Mouse (Mus musculus) hematopoietic stem cell, adult 5-6 weeks (primary cell): Measurements from ENCODE around the gene Hist1h2aa. TPM values are rescaled to one million over a fixed set of nuclear protein-coding genes. Genes with fewer than 3 reads are reported as not detected.

Source experiments
- ATAC-seq, 2 experiments: fragments of 125-278 bp in 1 of 2; replicated peaks in 1 of 2; 2 replicates each; pipeline ENCODE4 v1.8.0; 2016 to 2017; ENCODE audit warnings: inconsistent platforms in 2 of 2, mild to moderate bottlenecking in 2 of 2, moderate number of reproducible peaks in 2 of 2, low read depth in 1 of 2, moderate TSS enrichment in 1 of 2; ENCODE audit not compliant: low FRiP score in 2 of 2, poor library complexity in 2 of 2, severe bottlenecking in 2 of 2, insufficient read depth in 1 of 2, low TSS enrichment in 1 of 2
- total RNA-seq: library from RNA; stranded (forward); fragments of 172-1452, 232-1000 nt; gene quantifications from 2 replicates; pipeline ENCODE4 v1.2.3, GENCODE M21; 2017

Hist1h2aa gene
- total RNA-seq, 1 experiment from 2014 or later, result not detected

DNA sequence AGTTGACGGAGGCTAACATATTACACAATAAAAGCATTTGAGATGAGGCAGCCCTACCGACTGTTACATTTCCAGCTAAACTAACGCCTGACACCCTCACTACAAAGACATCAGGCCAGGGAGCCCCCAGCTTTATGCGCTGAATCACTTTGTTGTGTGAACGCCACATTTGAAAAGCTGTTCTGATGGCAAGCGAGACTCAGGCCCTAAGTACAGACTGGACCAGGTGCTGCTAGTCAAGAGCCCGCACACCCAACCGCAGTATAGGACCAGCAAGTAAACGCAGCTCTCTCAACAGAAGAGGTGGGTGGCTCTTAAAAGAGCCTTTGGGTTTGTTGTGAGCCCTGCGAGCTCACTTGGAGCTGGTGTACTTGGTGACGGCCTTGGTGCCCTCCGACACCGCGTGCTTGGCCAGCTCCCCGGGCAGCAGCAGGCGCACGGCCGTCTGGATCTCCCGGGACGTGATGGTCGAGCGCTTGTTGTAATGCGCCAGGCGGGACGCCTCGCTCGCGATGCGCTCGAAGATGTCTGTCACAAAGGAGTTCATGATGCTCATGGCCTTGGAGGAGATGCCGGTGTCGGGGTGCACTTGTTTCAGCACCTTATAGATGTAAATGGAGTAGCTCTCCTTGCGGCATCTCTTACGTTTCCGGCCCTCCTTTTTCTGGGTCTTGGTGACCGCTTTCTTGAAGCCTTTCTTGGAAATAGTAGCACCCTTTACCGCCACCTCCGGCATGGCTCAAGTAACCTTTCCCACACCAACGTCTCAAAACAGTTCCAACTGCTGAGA is 646 bp upstream of the Hist1h2aa start, which contains the start of gene Hist1h2ba:
Gene Hist1h2ba, minus strand, starts transcription at position 736 of the 790 bp plus-strand sequence.
- no peak for ATAC-seq

GRCm38 (mm10) chr13:23938699-23939098 is 4.4 kb downstream of the Hist1h2aa start:
- ATAC-seq, result no peak

DNA sequence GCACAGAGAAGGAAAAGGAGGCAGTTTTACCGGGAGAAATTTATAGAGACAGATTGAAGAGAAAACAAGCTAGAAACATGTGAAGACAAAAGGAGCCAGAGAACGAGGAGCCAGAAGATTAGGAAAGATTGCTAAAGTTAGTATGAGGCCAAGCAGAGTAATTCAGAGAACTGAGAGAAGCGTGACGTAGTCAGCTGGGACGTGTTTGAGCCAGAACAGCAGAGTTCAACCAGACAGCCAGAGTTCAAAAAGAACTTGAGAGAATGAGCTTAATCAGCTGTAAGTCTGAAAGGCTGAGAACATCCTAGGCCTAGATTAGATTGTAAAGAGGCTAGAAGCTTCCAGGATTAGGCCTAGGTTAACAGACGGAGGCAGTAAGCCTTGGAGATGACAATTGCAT is 6.0 kb downstream of the Hist1h2aa start:
- ATAC-seq, result no peak

- ATAC-seq, result no peak
These were observed 8.6 kb downstream of the Hist1h2aa start for GRCm38 (mm10) chr13:23942861-23943260.

DNA sequence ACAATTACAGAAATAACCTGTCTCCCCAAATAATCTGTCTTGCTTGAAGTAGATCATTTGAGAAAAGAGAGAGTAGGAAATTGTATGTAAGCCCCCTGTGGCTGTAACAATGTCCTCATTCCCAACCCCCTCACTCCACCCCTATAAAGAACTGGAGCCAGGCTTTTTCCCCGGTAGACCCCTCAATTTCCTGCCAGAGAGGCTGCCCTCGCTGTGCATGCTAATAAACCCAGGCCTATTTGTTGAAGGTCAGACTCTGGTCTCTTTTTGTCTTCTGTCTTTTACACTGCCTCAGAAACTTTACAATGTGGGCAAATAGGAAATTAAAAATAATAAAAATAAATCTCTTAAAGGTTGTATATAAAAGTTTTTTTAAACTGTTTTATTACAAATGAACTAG is 12.0 kb downstream of the Hist1h2aa start:
- no peak for ATAC-seq

DNA sequence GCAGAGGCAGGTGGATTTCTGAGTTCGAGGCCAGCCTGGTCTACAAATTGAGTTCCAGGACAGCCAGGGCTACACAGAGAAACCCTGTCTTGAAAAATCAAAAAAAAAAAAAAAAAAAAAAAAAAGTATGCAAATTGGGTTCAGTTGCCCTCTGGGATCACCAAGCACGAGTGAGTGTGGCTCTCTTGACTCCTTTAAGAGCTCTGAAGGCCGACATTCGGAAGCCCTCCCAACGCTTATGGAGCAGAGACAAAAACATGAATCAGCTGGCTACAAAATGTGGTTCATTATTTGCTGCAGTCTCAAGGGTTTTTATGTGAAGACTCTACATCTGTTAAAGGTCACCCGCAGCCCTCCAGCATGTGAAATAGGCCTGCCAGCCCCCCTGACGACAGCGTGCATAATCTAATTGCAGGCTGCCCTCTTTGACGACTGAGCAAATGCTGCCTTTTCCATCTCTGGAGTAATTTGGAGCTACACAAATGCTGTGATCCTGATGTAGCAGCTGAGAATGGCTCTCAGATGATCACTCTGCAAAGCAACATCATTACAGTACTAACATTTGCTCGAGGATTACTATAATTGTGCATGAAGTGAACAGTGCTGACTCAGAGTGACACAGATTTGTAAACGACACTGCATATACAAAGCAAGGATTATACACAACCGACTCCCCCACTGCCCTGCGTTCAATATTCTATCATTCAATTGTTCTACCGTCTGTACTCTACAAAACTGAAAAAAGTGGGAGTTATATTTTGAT is 15.4 kb downstream of the Hist1h2aa start:
- no peak for ATAC-seq

- 0 out of 4 replicates have a peak, but pooled peaks of 1 of the 2 experiments have one; percentile 37 for ATAC-seq
These were observed 16.7 kb downstream of the Hist1h2aa start for GRCm38 (mm10) chr13:23950928-23951327.

- no peak for ATAC-seq
These were observed 25.5 kb downstream of the Hist1h2aa start for GRCm38 (mm10) chr13:23959776-23960175.

DNA sequence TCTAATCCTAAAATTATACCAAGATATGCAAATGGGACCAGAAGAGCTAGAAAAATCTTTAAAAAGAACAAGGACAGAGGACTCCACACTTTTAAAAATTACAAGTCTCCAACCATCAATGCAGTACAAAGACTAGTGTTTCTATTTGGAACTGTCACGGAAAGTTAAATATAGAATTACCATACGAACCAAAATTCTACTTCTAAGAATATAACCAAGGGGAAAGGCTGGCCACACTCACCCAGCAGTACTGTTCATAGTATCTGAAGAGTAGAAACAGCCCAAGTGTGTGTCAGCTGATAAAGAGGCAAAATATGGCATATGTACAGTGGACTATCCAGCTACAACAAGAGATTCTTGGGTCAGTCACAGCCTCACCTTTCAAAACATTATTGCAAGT is 30.6 kb downstream of the Hist1h2aa start:
- ATAC-seq, result no peak

- no peak for ATAC-seq
These were observed 37.6 kb downstream of the Hist1h2aa start for GRCm38 (mm10) chr13:23971870-23972269.

GRCm38 (mm10) chr13:23972271-23972670 is 38.0 kb downstream of the Hist1h2aa start:
- ATAC-seq, result no peak

Other genes with a start within 250 kb of the Hist1h2aa start
- gene Hist1h1t, start 238.6 kb upstream of the Hist1h2aa start, total RNA-seq, result not detected in 2 replicates
- 140 and 291 TPM in 2 replicates for gene Hist1h4c, start 236.0 kb upstream of the Hist1h2aa start, total RNA-seq
- gene Hfe, start 223.6 kb upstream of the Hist1h2aa start, total RNA-seq, result 3.1 TPM in 2 replicates
- 345 and 598 TPM in 2 replicates for gene Hist1h1c, start 195.7 kb upstream of the Hist1h2aa start, total RNA-seq
- gene Hist1h3c, start 188.9 kb upstream of the Hist1h2aa start, total RNA-seq, result 240 and 585 TPM in 2 replicates
- gene Hist1h2bb, start 187.7 kb upstream of the Hist1h2aa start, total RNA-seq, result 2,012 and 2,201 TPM in 2 replicates
- 1,198 and 1,437 TPM in 2 replicates for gene Hist1h2ab, start 183.3 kb upstream of the Hist1h2aa start, total RNA-seq
- 224 and 348 TPM in 2 replicates for gene Hist1h3b, start 182.2 kb upstream of the Hist1h2aa start, total RNA-seq
- 208 and 415 TPM in 2 replicates for gene Hist1h4b, start 177.4 kb upstream of the Hist1h2aa start, total RNA-seq
- 237 and 336 TPM in 2 replicates for gene Hist1h4a, start 173.2 kb upstream of the Hist1h2aa start, total RNA-seq
- 207 and 294 TPM in 2 replicates for gene Hist1h3a, start 172.1 kb upstream of the Hist1h2aa start, total RNA-seq
- 1,426 and 1,487 TPM in 2 replicates for gene Hist1h1a, start 170.8 kb upstream of the Hist1h2aa start, total RNA-seq
- gene Trim38, start 164.5 kb upstream of the Hist1h2aa start, total RNA-seq, result not detected in 2 replicates
- not detected in 2 replicates for gene Slc17a2, start 127.5 kb upstream of the Hist1h2aa start, total RNA-seq
- gene Slc17a3, start 95.0 kb upstream of the Hist1h2aa start, total RNA-seq, result not detected in 2 replicates
- gene Slc17a1, start 66.7 kb upstream of the Hist1h2aa start, total RNA-seq, result not detected in 2 replicates
- gene Slc17a4, start 19.5 kb upstream of the Hist1h2aa start, total RNA-seq, result not detected in 2 replicates
- gene Hist1h2ba, start 306 bp upstream of the Hist1h2aa start, total RNA-seq, result not detected in 2 replicates
- gene Scgn, start 56.8 kb downstream of the Hist1h2aa start, total RNA-seq, result not detected in 2 replicates